Mouse (Mus musculus): Measurements from ENCODE around the gene Zfp108. TPM values are rescaled to one million over a fixed set of nuclear protein-coding genes. Genes with fewer than 3 reads are reported as not detected.
"Not testable (repeated sequence)": the region's sequence is repeated elsewhere in the genome, so short reads cannot be mapped to it uniquely, and the experiment has no call there.

The Zfp108 gene
- total and polyA plus RNA-seq, 3 experiments: 0.70 to 1.8 (median 1.4) TPM

DNA sequence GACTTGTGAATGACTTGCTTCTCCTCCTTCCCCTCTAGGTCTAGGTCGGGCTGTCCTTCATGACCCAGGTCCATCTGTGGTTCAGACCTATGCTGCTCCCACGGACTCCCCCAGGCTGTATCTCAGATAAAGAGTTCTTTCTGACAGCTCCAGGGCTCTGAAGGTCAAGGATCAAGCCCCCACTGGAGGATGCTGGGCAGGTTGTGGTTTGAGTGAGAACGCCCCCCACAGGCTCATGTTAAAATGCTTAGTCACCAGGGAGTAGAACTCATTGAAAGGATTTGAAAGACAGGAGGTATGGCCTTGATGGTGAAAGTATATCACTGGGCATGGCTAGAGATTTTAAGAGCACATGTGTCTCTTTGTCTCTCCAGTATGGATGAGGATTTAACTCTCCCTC, 14.7 kb downstream of the Zfp108 start:
- WGBS: 71% methylated on average over 3 of the region's 3 CpGs
- no peak overlapping the region for H3K9ac ChIP-seq (ENCODE audit: low read depth, low read length)
- no peaks in the 10 kb centered on the region; the same call in 1 of the 2 replicates for H3K4me1 ChIP-seq (ENCODE audit: control insufficient read depth, insufficient read depth, low read length)
- no peaks in the 10 kb centered on the region for H3K79me2 ChIP-seq (replicated peaks; ENCODE audit: control insufficient read depth, insufficient read depth, low read length)
- H3K36me3 ChIP-seq (ENCODE audit: control insufficient read depth, insufficient read depth, low read length): no peaks in the 10 kb centered on the region
- intact Hi-C loops (cut with DNase I): loop anchor here (2.0 to 5.0 kb wide), 4 partner anchors 48 to 187 kb away; partner anchors contain the start of genes Zfp180, Zfp235 and Zfp94
- H3K4me3 ChIP-seq: no peak overlapping the region
- no peak for TF ChIP-seq EP300 (IDR thresholded peaks at IDR 0.05; ENCODE audit: insufficient read depth, low read depth, low read length)
- no peak for TF ChIP-seq POLR2A (IDR thresholded peaks at IDR 0.05; ENCODE audit: insufficient read depth, low read depth, low read length)
- TF ChIP-seq CTCF (IDR thresholded peaks at IDR 0.05): no peak
- DNase-seq: no peak
- H3K27me3 ChIP-seq (ENCODE audit: control insufficient read depth, insufficient read depth, low read length): no peaks in the 10 kb centered on the region
- H3K27ac ChIP-seq: no peak overlapping the region

DNA sequence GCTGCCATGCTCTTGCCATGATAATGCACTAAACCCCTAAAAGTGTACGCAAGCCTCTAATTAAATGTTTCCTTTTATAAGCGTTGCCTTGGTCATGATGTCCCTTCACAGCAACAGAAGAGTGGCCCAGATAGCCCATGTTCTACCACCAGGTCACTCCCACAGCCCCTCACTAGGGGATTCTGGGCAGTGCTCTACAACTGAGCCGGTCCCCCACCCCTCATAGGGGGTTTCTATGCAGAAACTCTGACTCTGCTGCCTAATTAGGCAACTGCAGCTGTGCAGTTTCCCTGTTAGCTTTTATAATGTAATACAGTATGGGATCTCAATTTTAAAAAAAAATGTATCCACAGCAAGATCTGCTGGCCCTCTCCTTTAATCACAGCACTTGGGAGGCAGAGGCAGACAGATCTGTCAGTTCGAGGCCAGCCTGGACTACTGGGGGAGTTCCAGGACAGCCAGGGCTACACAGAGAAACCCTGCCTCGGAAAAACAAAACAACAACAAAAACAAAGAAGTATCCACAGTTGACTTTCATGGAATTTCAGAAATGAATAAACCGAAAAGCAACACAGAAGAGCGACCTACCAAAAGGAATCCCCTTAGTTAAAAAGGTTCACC, 15.2 kb downstream of the Zfp108 start:
- peak overlapping the region; percentile 61 for H3K9ac ChIP-seq (ENCODE audit: low read depth, low read length)
- peak overlapping the region; percentile 75 for H3K27ac ChIP-seq
- H3K27me3 ChIP-seq (ENCODE audit: control insufficient read depth, insufficient read depth, low read length): no peaks in the 10 kb centered on the region
- no peaks in the 10 kb centered on the region for H3K79me2 ChIP-seq (replicated peaks; ENCODE audit: control insufficient read depth, insufficient read depth, low read length)
- no peaks in the 10 kb centered on the region; the same call in 1 of the 2 replicates for H3K4me1 ChIP-seq (ENCODE audit: control insufficient read depth, insufficient read depth, low read length)
- TF ChIP-seq CTCF (IDR thresholded peaks at IDR 0.05): no peak
- TF ChIP-seq POLR2A (IDR thresholded peaks at IDR 0.05; ENCODE audit: insufficient read depth, low read depth, low read length): no peak
- TF ChIP-seq EP300 (IDR thresholded peaks at IDR 0.05; ENCODE audit: insufficient read depth, low read depth, low read length): no peak
- DNase-seq: peak in 1 of 2 experiments; percentile 21
- WGBS: 32% methylated on average over 7 of the region's 7 CpGs
- peak overlapping the region; percentile 89 for H3K4me3 ChIP-seq
- intact Hi-C loops (cut with DNase I): loop anchor here (1.0 to 5.0 kb wide), 5 partner anchors 15 to 187 kb away; partner anchors contain the start of genes Zfp108, Zfp180, Zfp235 and Zfp94
- H3K36me3 ChIP-seq (ENCODE audit: control insufficient read depth, insufficient read depth, low read length): no peaks in the 10 kb centered on the region

DNA sequence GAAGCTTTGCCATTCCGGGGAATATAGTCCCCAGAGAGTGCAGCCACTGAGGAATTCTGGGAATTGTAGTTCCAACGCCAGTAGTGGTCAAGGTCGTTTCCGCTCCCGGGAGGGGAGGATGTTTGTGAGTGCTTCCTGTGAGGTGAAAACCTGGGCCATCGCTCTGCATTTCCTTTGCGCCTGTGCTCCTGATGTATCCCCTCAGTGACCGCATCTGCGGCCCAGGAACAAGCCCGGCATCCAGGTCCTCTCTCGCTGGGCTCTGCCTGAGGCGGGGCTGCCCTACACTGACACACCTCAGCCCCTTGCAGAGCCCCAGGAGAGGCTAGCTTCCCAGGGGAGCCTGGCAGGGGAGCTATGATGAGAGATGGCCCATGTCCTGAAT, 15.7 kb downstream of the Zfp108 start, which contains the start of gene Zfp93:
Gene Zfp93, plus strand, starts transcription at position 133 of the 385 bp plus-strand sequence.
- Histone ChIP-seq H3K4me3 (peak within 1 kb of the TSS; percentile 89), H3K27ac (peak within 1 kb of the TSS; percentile 75), H3K79me2 (replicated peaks; ENCODE audit: control insufficient read depth, insufficient read depth, low read length) (no peaks in the 10 kb centered on the region), H3K36me3 (ENCODE audit: control insufficient read depth, insufficient read depth, low read length) (no peaks in the 10 kb centered on the region; the same call in 1 of the 2 replicates), H3K27me3 (ENCODE audit: control insufficient read depth, insufficient read depth, low read length) (no peaks in the 10 kb centered on the region), H3K4me1 (ENCODE audit: control insufficient read depth, insufficient read depth, low read length) (no peaks in the 10 kb centered on the region; the same call in 1 of the 2 replicates), H3K9ac (ENCODE audit: low read depth, low read length) (peak within 1 kb of the TSS; percentile 81)
- intact Hi-C loops (cut with DNase I): loop anchor here (1.0 kb wide), 1 partner anchor 16 kb away; the partner anchor contains the start of gene Zfp108
- WGBS: 1% methylated on average over 12 of the region's 12 CpGs
- peak; percentile 75 to 83 for DNase-seq
- TF ChIP-seq EP300 (IDR thresholded peaks at IDR 0.05; ENCODE audit: insufficient read depth, low read depth, low read length): 0 out of 2 replicates have a peak, but pooled peaks have one; percentile 46
- TF ChIP-seq POLR2A (IDR thresholded peaks at IDR 0.05; ENCODE audit: insufficient read depth, low read depth, low read length): peak; percentile 83
- TF ChIP-seq CTCF (IDR thresholded peaks at IDR 0.05): no peak

DNA sequence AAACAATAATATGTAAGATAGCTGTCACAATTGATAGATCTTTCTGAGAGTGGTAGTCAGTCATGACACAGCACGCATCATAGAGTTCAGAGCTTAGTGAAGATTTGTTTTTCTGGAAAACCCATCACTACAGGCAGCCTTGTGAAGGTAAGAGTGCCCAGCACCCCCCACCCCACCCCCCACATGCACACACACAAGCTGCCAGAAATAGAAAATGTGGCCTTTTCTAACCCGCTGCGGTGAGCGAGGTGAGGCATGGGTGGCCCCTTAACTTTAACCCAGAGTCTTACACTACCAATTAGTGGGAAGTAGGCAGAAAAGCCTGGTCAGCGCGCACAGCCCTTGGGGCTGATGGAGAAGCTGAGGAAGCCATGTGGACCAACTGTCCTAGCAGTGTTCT, 16.6 kb downstream of the Zfp108 start:
- no peak overlapping the region for H3K4me3 ChIP-seq
- no peaks in the 10 kb centered on the region for H3K79me2 ChIP-seq (replicated peaks; ENCODE audit: control insufficient read depth, insufficient read depth, low read length)
- no peak for TF ChIP-seq CTCF (IDR thresholded peaks at IDR 0.05)
- TF ChIP-seq POLR2A (IDR thresholded peaks at IDR 0.05; ENCODE audit: insufficient read depth, low read depth, low read length): no peak
- TF ChIP-seq EP300 (IDR thresholded peaks at IDR 0.05; ENCODE audit: insufficient read depth, low read depth, low read length): no peak
- intact Hi-C loops (cut with DNase I): no loop called here
- H3K4me1 ChIP-seq (ENCODE audit: control insufficient read depth, insufficient read depth, low read length): no peaks in the 10 kb centered on the region; the same call in 1 of the 2 replicates
- H3K9ac ChIP-seq (ENCODE audit: low read depth, low read length): no peak overlapping the region
- H3K27ac ChIP-seq: no peak overlapping the region
- no peak for DNase-seq
- no peaks in the 10 kb centered on the region; the same call in 1 of the 2 replicates for H3K36me3 ChIP-seq (ENCODE audit: control insufficient read depth, insufficient read depth, low read length)
- H3K27me3 ChIP-seq (ENCODE audit: control insufficient read depth, insufficient read depth, low read length): no peaks in the 10 kb centered on the region
- 98% methylated on average over 6 of the region's 6 CpGs for WGBS

DNA sequence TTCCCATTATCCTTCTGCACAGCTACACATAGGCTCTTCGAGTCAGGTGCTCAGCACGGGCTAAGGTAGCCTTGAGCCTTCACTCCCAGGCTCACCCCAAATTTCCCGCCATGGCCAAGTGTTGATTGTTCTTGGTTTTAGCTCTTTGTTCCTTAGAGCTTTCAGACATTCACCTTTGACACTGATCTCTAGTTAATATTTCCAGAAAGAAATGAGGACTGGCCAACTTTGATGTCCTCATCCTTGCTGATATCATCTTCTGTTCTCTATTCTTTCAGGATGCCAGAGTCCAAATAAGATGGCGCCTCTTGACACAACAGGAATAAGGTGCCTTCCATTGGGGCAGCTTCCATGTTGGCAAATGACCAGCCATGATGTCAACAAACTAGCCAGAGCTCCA, 19.9 kb downstream of the Zfp108 start:
- intact Hi-C loops (cut with DNase I): no loop called here
- H3K27me3 ChIP-seq (ENCODE audit: control insufficient read depth, insufficient read depth, low read length): no peaks in the 10 kb centered on the region
- DNase-seq: no peak
- no peaks in the 10 kb centered on the region; the same call in 1 of the 2 replicates for H3K4me1 ChIP-seq (ENCODE audit: control insufficient read depth, insufficient read depth, low read length)
- WGBS: 90% methylated on average over 4 of the region's 4 CpGs
- TF ChIP-seq EP300 (IDR thresholded peaks at IDR 0.05; ENCODE audit: insufficient read depth, low read depth, low read length): no peak
- no peak for TF ChIP-seq POLR2A (IDR thresholded peaks at IDR 0.05; ENCODE audit: insufficient read depth, low read depth, low read length)
- TF ChIP-seq CTCF (IDR thresholded peaks at IDR 0.05): no peak
- H3K79me2 ChIP-seq (replicated peaks; ENCODE audit: control insufficient read depth, insufficient read depth, low read length): no peaks in the 10 kb centered on the region
- no peak overlapping the region for H3K4me3 ChIP-seq
- no peak overlapping the region for H3K9ac ChIP-seq (ENCODE audit: low read depth, low read length)
- no peaks in the 10 kb centered on the region; the same call in 1 of the 2 replicates for H3K36me3 ChIP-seq (ENCODE audit: control insufficient read depth, insufficient read depth, low read length)
- H3K27ac ChIP-seq: no peak overlapping the region

DNA sequence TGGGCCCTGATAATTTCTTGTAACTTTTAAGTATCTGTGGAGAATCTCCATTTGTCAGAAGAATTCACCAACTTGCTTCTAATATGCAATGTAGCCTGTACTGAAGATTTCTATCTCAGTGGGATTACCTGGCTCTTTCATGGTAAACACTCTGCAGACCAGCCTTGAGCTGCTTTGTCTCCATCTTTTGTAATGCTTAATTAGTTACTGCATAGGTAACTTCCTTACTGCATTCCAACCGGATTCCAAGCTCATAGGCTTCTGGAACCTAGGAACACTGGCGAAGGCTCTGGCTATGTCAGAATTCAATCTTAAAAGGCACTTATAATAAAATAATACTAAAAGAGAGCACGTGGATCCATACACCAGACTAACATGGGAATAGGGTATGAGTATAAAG, 24.2 kb downstream of the Zfp108 start:
- H3K27ac ChIP-seq; H3K79me2 ChIP-seq (replicated peaks; ENCODE audit: control insufficient read depth, insufficient read depth, low read length); H3K4me1 ChIP-seq (ENCODE audit: control insufficient read depth, insufficient read depth, low read length); H3K27me3 ChIP-seq (ENCODE audit: control insufficient read depth, insufficient read depth, low read length); H3K4me3 ChIP-seq; H3K9ac ChIP-seq (ENCODE audit: low read depth, low read length); intact Hi-C loops (cut with DNase I); DNase-seq; H3K36me3 ChIP-seq (ENCODE audit: control insufficient read depth, insufficient read depth, low read length): not testable (repeated sequence)
- WGBS: 86% methylated on average over 3 of the region's 3 CpGs
